Mouse (Mus musculus) E14TG2a.4 (cell line): ENCODE results near the gene Ccl24.

ENCODE experiments used
- H3K27me3 ChIP-seq: 2 replicates; pipeline ENCODE4 v1.6.1; 2014; ENCODE audit warnings: low read length, control low read depth; ENCODE audit not compliant: insufficient read depth
- H3K36me3 ChIP-seq: 2 replicates; pipeline ENCODE4 v1.6.1; 2014; ENCODE audit warnings: low read length, control low read depth; ENCODE audit not compliant: insufficient read depth
- H3K4me1 ChIP-seq: replicated peaks from 2 replicates; pipeline ENCODE4 v1.6.1; 2014; ENCODE audit warnings: low read depth, low read length, control low read depth
- H3K4me3 ChIP-seq: replicated peaks from 2 replicates; pipeline ENCODE4 v1.5.1; 2014; ENCODE audit warnings: mild to moderate bottlenecking, low read length
- H3K9me3 ChIP-seq: 2 replicates; pipeline ENCODE4 v1.6.1; 2014; ENCODE audit warnings: low read length, control low read depth
- CTCF ChIP-seq: conservative IDR thresholded peaks from 2 replicates; pipeline ENCODE4 v1.5.1; 2014; ENCODE audit warnings: low read length
- NANOG ChIP-seq: IDR thresholded peaks from 2 replicates; pipeline ENCODE4 v1.6.1; 2014; ENCODE audit warnings: borderline replicate concordance, low read length, mixed read lengths
- POU5F1 ChIP-seq: IDR thresholded peaks from 2 replicates; pipeline ENCODE4 v1.6.1; 2014; ENCODE audit warnings: low read length, borderline replicate concordance

Ccl24 gene

GRCm38 (mm10) chr5:135557051-135557450 lies 15.8 kb downstream of the Ccl24 start:
- Histone ChIP-seq H3K4me3 (no peak overlapping the region), H3K9me3 (peaks cover 53% of the 10 kb centered on the region), H3K27me3 (no peaks in the 10 kb centered on the region), H3K36me3 (no peaks in the 10 kb centered on the region), H3K4me1 (no peaks in the 10 kb centered on the region)
- TF ChIP-seq POU5F1 = no peak
- TF ChIP-seq NANOG = no peak
- no peak for TF ChIP-seq CTCF

GRCm38 (mm10) chr5:135556259-135556658 lies 16.6 kb downstream of the Ccl24 start:
- no peak overlapping the region for H3K4me3 ChIP-seq
- peaks cover 46% of the 10 kb centered on the region for H3K9me3 ChIP-seq
- no peak for TF ChIP-seq POU5F1
- no peak for TF ChIP-seq CTCF
- TF ChIP-seq NANOG = no peak
- H3K4me1 ChIP-seq = no peaks in the 10 kb centered on the region
- H3K27me3 ChIP-seq = no peaks in the 10 kb centered on the region
- no peaks in the 10 kb centered on the region for H3K36me3 ChIP-seq

GRCm38 (mm10) chr5:135551591-135551990 lies 21.3 kb downstream of the Ccl24 start:
- Histone ChIP-seq H3K27me3 (peaks cover 28% of the 10 kb centered on the region), H3K4me3 (no peak overlapping the region), H3K9me3 (peaks cover 4% of the 10 kb centered on the region), H3K4me1 (no peaks in the 10 kb centered on the region), H3K36me3 (no peaks in the 10 kb centered on the region)
- no peak for TF ChIP-seq CTCF
- TF ChIP-seq NANOG = no peak
- TF ChIP-seq POU5F1 = no peak

- TF ChIP-seq CTCF (peak; percentile 28), NANOG (no peak), POU5F1 (no peak)
- Histone ChIP-seq H3K4me1 (peaks cover 2% of the 10 kb centered on the region), H3K9me3 (no peaks in the 10 kb centered on the region), H3K36me3 (no peaks in the 10 kb centered on the region), H3K27me3 (peaks cover 35% of the 10 kb centered on the region), H3K4me3 (no peak overlapping the region)
Measured at GRCm38 (mm10) chr5:135550910-135551309, 21.9 kb downstream of the Ccl24 start.

GRCm38 (mm10) chr5:135547990-135548389 lies 24.9 kb downstream of the Ccl24 start:
- no peaks in the 10 kb centered on the region for H3K36me3 ChIP-seq
- H3K4me1 ChIP-seq = peaks cover 21% of the 10 kb centered on the region
- no peak overlapping the region for H3K4me3 ChIP-seq
- TF ChIP-seq POU5F1 (no peak), CTCF (no peak), NANOG (no peak)
- H3K9me3 ChIP-seq = no peaks in the 10 kb centered on the region
- peaks cover 55% of the 10 kb centered on the region for H3K27me3 ChIP-seq

GRCm38 (mm10) chr5:135544865-135545797 lies 27.7 kb downstream of the Ccl24 start, which contains the start of gene Hip1:
Gene Hip1 (minus strand): TSS chr5:135545120.
- TF ChIP-seq CTCF (no peak), NANOG (no peak), POU5F1 (no peak)
- no peaks in the 10 kb centered on the region for H3K9me3 ChIP-seq

GRCm38 (mm10) chr5:135544032-135544558 lies 28.8 kb downstream of the Ccl24 start:
- Histone ChIP-seq H3K27me3 (peaks cover 46% of the 10 kb centered on the region), H3K36me3 (no peaks in the 10 kb centered on the region), H3K9me3 (no peaks in the 10 kb centered on the region), H3K4me3 (peak overlapping the region; percentile 94), H3K4me1 (peaks cover 21% of the 10 kb centered on the region)
- TF ChIP-seq POU5F1 = no peak
- TF ChIP-seq NANOG = no peak
- TF ChIP-seq CTCF = no peak

More at GRCm38 (mm10) chr5:135544865-135545797, 27.7 kb downstream of the Ccl24 start, which contains the start of gene Hip1:
- H3K36me3 ChIP-seq = no peaks in the 10 kb centered on the region
- peaks cover 21% of the 10 kb centered on the region for H3K4me1 ChIP-seq
- peak within 1 kb of the TSS; percentile 94 for H3K4me3 ChIP-seq
- peaks cover 55% of the 10 kb centered on the region for H3K27me3 ChIP-seq

- TF ChIP-seq POU5F1 (no peak), CTCF (peak; percentile 11; the same call in 1 of the 2 replicates)
- H3K36me3 ChIP-seq = no peaks in the 10 kb centered on the region
- no peak overlapping the region for H3K4me3 ChIP-seq
- no peaks in the 10 kb centered on the region for H3K9me3 ChIP-seq
- no peaks in the 10 kb centered on the region for H3K27me3 ChIP-seq
- H3K4me1 ChIP-seq = peaks cover 19% of the 10 kb centered on the region
Measured at GRCm38 (mm10) chr5:135537794-135538214, 35.0 kb downstream of the Ccl24 start.
